ENCODE assay signal across 8 mouse cellular contexts in the genomic region with DNA sequence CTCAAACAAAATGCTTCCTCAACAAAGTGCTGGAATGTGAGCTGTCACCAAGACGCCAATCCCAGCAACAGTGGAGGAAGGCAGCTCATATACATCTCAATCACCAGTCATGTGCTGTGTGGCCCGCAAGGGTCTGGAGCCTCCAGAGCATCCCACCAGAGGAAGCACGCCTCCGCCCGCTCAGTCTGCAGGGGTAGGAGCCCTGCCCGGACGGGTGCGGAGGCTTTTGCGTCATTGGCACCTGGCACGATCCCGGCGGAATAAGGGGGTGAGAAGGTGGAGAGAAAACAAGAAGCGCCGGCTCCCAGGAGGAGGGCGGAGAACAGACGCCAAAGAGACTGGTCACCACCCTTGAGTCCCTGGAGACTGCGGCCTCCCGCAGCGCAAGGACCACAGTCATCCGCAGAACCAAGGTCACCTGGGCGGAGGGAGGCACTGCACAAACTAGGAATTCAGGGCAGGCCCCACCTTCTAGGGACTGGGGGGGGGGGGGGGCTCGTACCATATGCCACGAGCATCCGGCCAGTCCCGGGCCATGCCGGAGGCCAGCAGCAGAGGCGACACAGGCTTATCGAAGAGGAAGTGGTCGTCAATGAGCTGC. TPM values are rescaled to one million over a fixed set of nuclear protein-coding genes. Genes with fewer than 3 reads are reported as not detected.
DNase-seq lines count a peak whose midpoint lies in the region; ATAC-seq lines count a peak whose summit lies in the region.

No protein-coding gene starts in this region.

- H3K27me3 ChIP-seq in forebrain, embryonic 10.5 days (ENCODE audit: poor library complexity, severe bottlenecking) = peaks cover 62% of the 10 kb centered on the region
- H3K27me3 ChIP-seq in intestine, embryonic 14.5 days (replicated peaks; ENCODE audit: control insufficient read depth, insufficient read depth, low read length) = peaks cover 20% of the 10 kb centered on the region
- peaks cover 54% of the 10 kb centered on the region for H3K27me3 ChIP-seq in liver, embryonic 16.5 days (ENCODE audit: control insufficient read depth, insufficient read depth, low read depth, low read length)

- no peaks in the 10 kb centered on the region for H3K9me3 ChIP-seq in forebrain, embryonic 10.5 days
- H3K9me3 ChIP-seq in intestine, embryonic 14.5 days (ENCODE audit: control insufficient read depth, low read length) = no peaks in the 10 kb centered on the region
- H3K9me3 ChIP-seq in liver, embryonic 16.5 days (replicated peaks; ENCODE audit: control insufficient read depth, low read length) = no peaks in the 10 kb centered on the region

- no peak for ATAC-seq in intestine, embryonic 14.5 days (replicated peaks; ENCODE audit: low FRiP score, low TSS enrichment, low read depth)
- ATAC-seq in liver, embryonic 16.5 days (ENCODE audit: low read depth) = no peak

- H3K4me2 ChIP-seq in intestine, embryonic 14.5 days (ENCODE audit: low read length) = peak overlapping the region; percentile 68
- peak overlapping the region; percentile 55 for H3K4me2 ChIP-seq in liver, embryonic 16.5 days (ENCODE audit: low read depth, low read length)

- peaks cover 45% of the 10 kb centered on the region for H3K36me3 ChIP-seq in forebrain, embryonic 10.5 days (replicated peaks)
- peaks cover 4% of the 10 kb centered on the region; the same call in 1 of the 2 replicates for H3K36me3 ChIP-seq in intestine, embryonic 14.5 days (ENCODE audit: control insufficient read depth, insufficient read depth, low read length)
- H3K36me3 ChIP-seq in liver, embryonic 16.5 days (ENCODE audit: control insufficient read depth, insufficient read depth) = no peaks in the 10 kb centered on the region

- peak; percentile 64 to 78 for DNase-seq in adrenal gland, adult (ENCODE audit: inconsistent age in 2 of 2, low spot score in 1 of 2)
- no peak for DNase-seq in adrenal gland, adult 8-10 months
- DNase-seq in ZHBTc4 (ENCODE audit: low read depth, low spot score) = peak; percentile 95
- no peak for DNase-seq in forebrain, embryonic 10.5 days (ENCODE audit: extremely low spot score, low spot score)
- DNase-seq in intestine, embryonic 14.5 days (ENCODE audit: low spot score) = no peak
- peak; percentile 57 for DNase-seq in retina, postnatal 1 day
- no peak for DNase-seq in spleen, adult 18-20 months

- H3K9ac ChIP-seq in intestine, embryonic 14.5 days (ENCODE audit: low read length) = peak overlapping the region; percentile 55
- no peak overlapping the region for H3K9ac ChIP-seq in liver, embryonic 16.5 days (ENCODE audit: low read depth, low read length)

- H3K27ac ChIP-seq in forebrain, embryonic 10.5 days = peak overlapping the region; percentile 93
- no peak overlapping the region for H3K27ac ChIP-seq in intestine, embryonic 14.5 days (ENCODE audit: low read depth)
- H3K27ac ChIP-seq in liver, embryonic 16.5 days (ENCODE audit: low read length) = no peak overlapping the region

- peaks cover 64% of the 10 kb centered on the region for H3K4me1 ChIP-seq in forebrain, embryonic 10.5 days
- H3K4me1 ChIP-seq in intestine, embryonic 14.5 days (replicated peaks; ENCODE audit: control insufficient read depth, insufficient read depth, low read length) = peaks cover 26% of the 10 kb centered on the region
- peaks cover 15% of the 10 kb centered on the region for H3K4me1 ChIP-seq in liver, embryonic 16.5 days (ENCODE audit: control insufficient read depth, low read depth, low read length)

- 6% methylated on average over 28 of the region's 29 CpGs for WGBS in forebrain, embryonic 10.5 days
- 17% methylated on average over 29 of the region's 29 CpGs for WGBS in intestine, embryonic 14.5 days
- WGBS in liver, embryonic 16.5 days (ENCODE audit: insufficient replicate concordance) = 14% methylated on average over 28 of the region's 29 CpGs

- H3K4me3 ChIP-seq in forebrain, embryonic 10.5 days = peak overlapping the region; percentile 78
- H3K4me3 ChIP-seq in intestine, embryonic 14.5 days (ENCODE audit: low read depth, low read length) = peak overlapping the region; percentile 53
- H3K4me3 ChIP-seq in liver, embryonic 16.5 days (ENCODE audit: low read depth, low read length) = peak overlapping the region; percentile 51

RNA-seq across cellular contexts. Expression of a gene that starts 1.7 kb away (rescaled TPM):
- 100 to 1,000 TPM in 1 of 4 experiments, 10 to 100 TPM in 3; 50.3 to 118 (median 79.5) TPM for total RNA-seq in adrenal gland, adult 8-10 months (2022)
- polyA plus RNA-seq in forebrain, embryonic 10.5 days (2016; fragmentation: Nextera tagmentation; extraction: Ambion mirVana) = 1,567 and 1,577 TPM in 2 replicates
- 787 and 806 TPM in 2 replicates for polyA plus RNA-seq in intestine, embryonic 14.5 days (2014; fragmentation: Nextera tagmentation; extraction: Ambion mirVana)
- polyA plus RNA-seq in liver, embryonic 16.5 days (2015; fragmentation: Nextera tagmentation; extraction: Ambion mirVana) = 39.2 and 44.8 TPM in 2 replicates

RNA-seq across cellular contexts. Expression of a gene that starts 7.4 kb away (rescaled TPM):
- 10 to 100 TPM; 12.8 to 16.6 (median 16.0) TPM for total RNA-seq in adrenal gland, adult 8-10 months (2022)
- 23.7 and 23.8 TPM in 2 replicates for polyA plus RNA-seq in forebrain, embryonic 10.5 days (2016; fragmentation: Nextera tagmentation; extraction: Ambion mirVana)
- polyA plus RNA-seq in intestine, embryonic 14.5 days (2014; fragmentation: Nextera tagmentation; extraction: Ambion mirVana) = 9.9 and 13.1 TPM in 2 replicates
- polyA plus RNA-seq in liver, embryonic 16.5 days (2015; fragmentation: Nextera tagmentation; extraction: Ambion mirVana) = 3.7 and 4.6 TPM in 2 replicates

RNA-seq across cellular contexts. Expression of a gene that starts 42.6 kb away (rescaled TPM):
- 10 to 100 TPM; 39.2 to 41.7 (median 40.0) TPM for total RNA-seq in adrenal gland, adult 8-10 months (2022)
- 56.5 and 57.5 TPM in 2 replicates for polyA plus RNA-seq in forebrain, embryonic 10.5 days (2016; fragmentation: Nextera tagmentation; extraction: Ambion mirVana)
- 52.4 and 54.6 TPM in 2 replicates for polyA plus RNA-seq in intestine, embryonic 14.5 days (2014; fragmentation: Nextera tagmentation; extraction: Ambion mirVana)
- polyA plus RNA-seq in liver, embryonic 16.5 days (2015; fragmentation: Nextera tagmentation; extraction: Ambion mirVana) = 14.1 and 14.4 TPM in 2 replicates

RNA-seq across cellular contexts. Expression of a gene that starts 42.6 kb away (rescaled TPM):
- 10 to 100 TPM; 65.7 to 82.3 (median 74.3) TPM for total RNA-seq in adrenal gland, adult 8-10 months (2022)
- 57.9 and 62.6 TPM in 2 replicates for polyA plus RNA-seq in forebrain, embryonic 10.5 days (2016; fragmentation: Nextera tagmentation; extraction: Ambion mirVana)
- 57.1 and 58.2 TPM in 2 replicates for polyA plus RNA-seq in intestine, embryonic 14.5 days (2014; fragmentation: Nextera tagmentation; extraction: Ambion mirVana)
- polyA plus RNA-seq in liver, embryonic 16.5 days (2015; fragmentation: Nextera tagmentation; extraction: Ambion mirVana) = 17.5 TPM in 2 replicates

Comparison
In these comparisons a context has a peak if more than half of its experiments do, and no peak if none do; other contexts are left out.
1. DNase-seq: peak in adrenal gland, adult (2 of 2), ZHBTc4 (single experiment) and retina, postnatal 1 day (single experiment); none in adrenal gland, adult 8-10 months (single experiment), forebrain, embryonic 10.5 days (single experiment), intestine, embryonic 14.5 days (single experiment) and spleen, adult 18-20 months (0 of 2).
2. RNA of a gene that starts 1.7 kb away (polyA plus RNA-seq): 1,567 to 1,577 TPM in forebrain, embryonic 10.5 days and 787 to 806 TPM in intestine, embryonic 14.5 days; 39.2 to 44.8 TPM in liver, embryonic 16.5 days; every median in the first group is over 10 times any median in the second.
3. Peak in every context shown above with its lines, with median percentiles within 50 percentile points of each other: H3K4me3 ChIP-seq.